Mouse (Mus musculus) heart, adult 11 months (tissue): Measurements from ENCODE around the gene Vamp9.

Experiments
- DNase-seq: peaks from one replicate; pipeline ENCODE4 v3.0.0; 2022

Vamp9 gene

DNA sequence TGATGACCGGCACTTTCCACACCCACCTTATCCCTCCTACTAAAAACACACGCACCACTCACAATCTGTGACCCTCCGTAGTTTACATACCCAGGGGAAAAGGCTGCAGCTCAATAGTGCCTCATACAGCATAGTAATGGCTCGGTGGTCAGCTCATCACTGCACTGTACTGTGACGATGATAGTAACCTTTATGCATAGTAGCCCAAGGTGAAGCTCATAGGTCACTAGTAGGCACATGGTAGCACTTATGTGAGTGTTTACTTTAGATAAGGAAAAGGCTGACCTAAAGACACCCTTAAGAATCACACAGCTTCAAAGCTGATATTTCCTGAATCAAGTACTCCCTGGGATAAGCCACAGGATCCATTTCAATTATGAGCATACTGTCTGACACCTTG lies 46.5 kb downstream of the Vamp9 start:
- DNase-seq, result no peak

- DNase-seq, result no peak
Measured at GRCm38 (mm10) chr5:99953883-99954282, 47.8 kb downstream of the Vamp9 start.

DNA sequence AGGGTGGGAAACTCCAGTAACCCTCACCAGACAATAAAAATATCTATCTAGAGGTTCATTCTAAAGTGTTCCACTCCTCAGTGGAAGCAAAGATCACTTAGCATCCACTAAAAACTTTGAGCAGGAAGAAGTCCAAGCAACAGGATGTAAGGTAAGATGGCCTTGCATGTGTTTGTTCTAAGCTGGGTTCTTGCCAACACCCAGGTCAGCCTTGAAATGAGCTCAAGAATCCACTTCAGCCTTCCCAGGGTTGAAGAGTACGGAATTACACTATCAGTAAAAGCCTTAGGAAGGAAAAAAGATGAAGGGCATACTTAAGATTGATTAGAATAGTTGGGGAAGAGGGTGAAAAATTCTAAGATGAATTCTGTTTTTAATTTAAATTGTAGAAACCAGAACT lies 52.6 kb downstream of the Vamp9 start:
- no peak for DNase-seq

DNA sequence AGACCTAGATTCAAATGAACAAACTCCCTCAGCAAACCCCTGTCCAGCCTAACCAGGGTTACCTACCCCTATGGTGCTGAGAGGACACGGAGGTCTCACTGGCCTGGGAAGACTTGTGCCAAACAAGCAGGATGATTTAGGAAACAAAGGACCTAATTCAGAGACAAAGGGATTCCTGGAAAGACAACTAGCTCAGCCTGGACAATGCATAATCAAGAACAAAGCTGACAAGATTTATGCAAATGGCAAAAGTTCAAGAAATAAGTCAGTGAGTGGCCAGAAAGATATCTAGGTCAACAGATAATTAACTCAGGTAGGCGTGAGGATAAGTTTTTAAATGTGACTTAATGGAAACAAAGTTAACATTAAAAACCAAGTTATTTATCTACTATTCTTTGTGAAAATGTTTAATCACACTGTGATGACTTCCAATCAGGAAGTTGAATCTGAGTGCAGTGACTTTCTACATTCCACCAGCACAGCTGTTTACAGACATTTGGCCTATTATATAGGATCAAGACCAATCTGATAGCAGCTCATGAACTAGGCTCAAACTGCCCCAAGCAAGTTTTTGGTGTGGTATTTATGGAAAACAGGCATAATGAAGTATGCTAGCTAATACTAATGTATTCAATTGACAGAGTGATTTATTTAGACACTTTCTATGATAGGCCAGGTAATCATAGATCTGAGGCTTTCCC lies 53.3 kb downstream of the Vamp9 start:
- no peak for DNase-seq

- no peak for DNase-seq
Measured at GRCm38 (mm10) chr5:99959960-99960359, 53.9 kb downstream of the Vamp9 start.

DNA sequence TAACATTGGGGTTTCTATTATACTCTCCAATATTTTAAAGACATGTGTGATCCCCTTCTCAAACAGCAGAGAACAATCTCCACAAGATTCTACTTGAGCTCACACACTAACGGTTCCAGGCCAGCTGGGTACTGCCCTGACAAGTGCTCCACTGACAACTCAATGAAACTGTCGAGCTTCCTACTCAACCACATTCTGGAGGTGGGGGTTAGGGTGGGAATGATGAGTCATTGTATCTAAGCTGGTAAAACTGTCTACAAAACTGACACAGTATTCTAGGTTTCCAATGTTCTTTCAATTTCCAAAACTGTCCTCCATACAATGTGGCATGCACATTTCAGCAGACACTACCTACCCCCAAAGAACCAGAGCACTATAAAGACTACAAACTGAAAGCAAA lies 67.9 kb downstream of the Vamp9 start:
- DNase-seq, result peak; percentile 71

DNA sequence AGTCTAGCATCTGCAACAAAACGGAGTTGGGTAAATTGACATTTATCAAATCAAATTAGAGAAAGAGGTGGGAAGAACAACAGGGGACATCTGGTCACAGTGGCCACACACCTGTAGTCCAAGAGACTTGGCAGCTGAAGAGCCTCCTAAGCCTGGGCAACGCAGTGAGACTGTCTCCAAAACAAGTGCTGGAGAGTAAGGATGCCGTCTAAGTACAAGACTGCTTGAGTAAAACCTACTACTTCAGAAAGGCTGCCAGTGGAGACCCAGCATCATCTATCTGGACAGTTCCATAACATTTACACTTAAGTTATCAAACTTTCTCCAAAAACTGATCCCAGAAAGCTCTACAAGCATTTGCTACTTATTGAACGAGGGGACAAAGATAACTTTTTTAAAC lies 69.0 kb downstream of the Vamp9 start:
- peak; percentile 55 for DNase-seq

DNA sequence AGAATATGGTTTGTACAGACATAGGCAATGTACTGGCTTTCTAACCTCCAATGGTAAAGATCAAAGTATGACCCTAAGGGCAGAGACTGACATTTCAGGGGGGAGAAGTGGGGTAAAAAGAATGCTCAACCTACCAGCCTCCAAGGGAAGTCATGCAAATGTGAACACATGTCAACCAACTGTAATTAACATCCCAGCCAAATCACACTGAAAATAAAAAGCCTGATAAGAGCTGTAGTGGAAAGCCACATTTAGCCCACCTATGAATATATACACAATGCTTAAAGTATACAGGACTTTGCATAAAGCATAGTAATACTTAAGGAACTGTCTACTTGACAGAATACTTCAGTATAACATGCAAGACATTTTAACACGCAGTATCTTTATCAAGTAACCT lies 69.7 kb downstream of the Vamp9 start:
- DNase-seq, result peak; percentile 73

- DNase-seq, result peak; percentile 70
Measured at GRCm38 (mm10) chr5:99976334-99976955, 70.4 kb downstream of the Vamp9 start.

- DNase-seq, result peak; percentile 98
Measured at GRCm38 (mm10) chr5:99977516-99978301, 71.7 kb downstream of the Vamp9 start.

- DNase-seq, result peak; percentile 100
Measured at GRCm38 (mm10) chr5:99978699-99979442, 72.8 kb downstream of the Vamp9 start, which contains the start of the genes Hnrnpd and 4930524J08Rik. Hnrnpd (minus strand) TSS chr5:99978938. 4930524J08Rik (plus strand) TSS chr5:99979061.

DNA sequence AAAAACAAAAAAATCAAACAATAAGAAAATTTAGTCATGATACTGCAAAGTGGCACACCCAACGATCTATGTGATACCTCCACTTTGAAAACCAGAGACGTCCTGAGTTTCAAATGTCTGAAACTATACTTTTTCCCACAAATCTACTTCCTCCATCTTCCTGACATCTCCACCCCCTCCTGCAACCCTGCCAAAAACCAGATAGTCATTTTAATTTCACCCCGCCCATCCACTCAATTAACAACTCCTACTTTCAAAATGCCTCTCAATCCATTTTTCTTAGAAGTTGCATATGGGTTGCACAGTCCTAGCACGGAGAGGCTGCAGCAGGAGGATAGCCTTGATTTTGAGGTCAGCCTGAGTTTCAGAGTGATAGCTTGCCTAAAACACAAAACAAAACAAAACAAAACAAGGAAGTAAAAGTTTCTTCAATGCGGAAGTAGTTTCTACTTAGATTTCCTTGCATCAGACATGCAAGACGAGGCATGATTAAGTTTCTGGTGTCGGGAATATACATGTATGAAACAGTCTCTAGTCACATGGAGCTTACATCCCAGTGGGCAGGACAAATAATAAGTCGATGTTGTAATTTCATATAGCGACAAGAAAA lies 77.5 kb downstream of the Vamp9 start:
- DNase-seq, result peak; percentile 55

DNA sequence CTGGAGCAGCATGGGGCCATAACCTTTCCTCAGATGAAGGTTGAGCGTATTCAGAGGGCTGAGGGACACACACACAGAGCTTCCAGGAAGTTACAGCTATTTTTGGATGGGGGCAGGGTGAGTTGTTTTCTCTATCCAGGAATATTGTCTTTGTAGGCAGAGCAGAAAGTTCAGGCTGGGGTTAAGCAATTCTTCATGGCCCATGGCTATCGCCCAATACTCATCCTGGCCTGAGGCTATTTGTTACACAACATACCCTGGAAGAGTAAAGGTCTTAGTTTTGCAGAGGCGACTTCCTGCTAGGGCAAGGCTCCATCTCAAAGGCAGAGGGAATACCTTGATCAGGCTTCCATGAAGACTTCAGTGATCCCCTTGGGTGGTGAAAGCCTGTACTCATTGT lies 88.1 kb downstream of the Vamp9 start:
- peak; percentile 84 for DNase-seq

DNA sequence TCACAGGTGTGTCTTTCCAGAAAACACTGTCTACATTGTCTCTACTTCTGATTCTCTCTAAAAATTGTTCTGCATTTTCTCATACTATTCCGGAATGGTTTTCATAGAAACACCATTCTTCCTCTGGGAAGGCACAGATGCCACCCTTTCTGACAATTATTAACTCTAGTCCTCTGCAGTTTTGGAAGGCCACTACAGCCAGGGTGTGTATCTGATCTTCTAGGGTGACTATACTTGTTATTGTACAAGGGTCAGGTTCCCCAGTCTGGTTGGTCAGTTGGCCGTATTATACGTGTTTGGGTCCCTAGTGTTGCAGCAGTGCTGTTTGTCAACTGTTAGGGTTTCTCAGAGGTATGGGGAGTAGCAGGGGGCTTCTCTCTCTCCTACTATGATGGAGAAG lies 88.6 kb downstream of the Vamp9 start:
- DNase-seq, result peak; percentile 3

DNA sequence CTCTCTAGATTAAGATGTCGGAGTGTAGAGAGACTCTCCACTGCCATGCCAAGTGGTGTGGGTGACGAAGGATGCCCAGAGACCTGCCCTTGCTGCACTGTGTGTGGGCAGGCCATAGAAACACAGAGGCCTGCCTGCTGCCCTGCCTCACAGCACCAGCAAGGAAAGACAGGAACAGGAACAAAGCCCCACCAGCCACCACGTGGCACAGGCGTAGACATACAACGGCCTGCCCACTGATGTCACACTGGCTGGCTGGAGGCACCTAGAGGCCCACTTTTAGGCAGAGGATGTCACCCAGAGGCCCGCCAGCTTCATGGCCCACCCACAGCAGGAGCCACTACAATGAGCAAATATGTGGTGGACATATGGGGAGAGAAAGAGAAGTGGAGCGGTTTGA lies 94.0 kb downstream of the Vamp9 start:
- peak; percentile 58 for DNase-seq

DNA sequence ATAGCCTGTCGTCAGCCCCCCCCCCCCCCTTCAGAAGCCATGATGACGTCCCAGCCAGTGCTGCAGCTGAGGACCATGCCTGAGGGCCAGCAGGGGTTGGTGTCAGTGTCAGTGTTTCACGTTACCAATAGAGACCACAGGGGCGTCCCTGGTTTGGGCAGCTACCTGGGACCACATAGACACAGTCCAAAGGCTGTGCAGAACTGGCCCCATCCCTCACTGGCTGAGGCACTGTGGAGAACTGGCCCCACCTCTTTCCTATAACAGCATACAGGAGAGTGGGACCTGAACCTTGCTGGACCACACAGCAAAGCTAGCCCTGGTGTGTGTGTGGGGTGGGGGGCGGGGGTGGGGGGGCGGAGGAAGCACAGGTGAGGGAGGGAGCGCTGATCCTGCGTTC lies 94.4 kb downstream of the Vamp9 start:
- no peak for DNase-seq
